Mouse (Mus musculus): ENCODE results near the gene Unc119b. TPM values are rescaled to one million over a fixed set of nuclear protein-coding genes. Genes with fewer than 3 reads are reported as not detected.
"Not testable (repeated sequence)": the region's sequence is repeated elsewhere in the genome, so short reads cannot be mapped to it uniquely, and the experiment has no call there.

Unc119b gene
- polyA plus RNA-seq, 1 experiment, result 27.4 TPM

GRCm38 (mm10) chr5:115139124-115139523 lies 4.3 kb upstream of the Unc119b start:
- no peak for DNase-seq (ENCODE audit: low spot score)

- DNase-seq (ENCODE audit: low spot score), result no peak
These were observed 1.3 kb downstream of the Unc119b start for GRCm38 (mm10) chr5:115133358-115134066.

DNA sequence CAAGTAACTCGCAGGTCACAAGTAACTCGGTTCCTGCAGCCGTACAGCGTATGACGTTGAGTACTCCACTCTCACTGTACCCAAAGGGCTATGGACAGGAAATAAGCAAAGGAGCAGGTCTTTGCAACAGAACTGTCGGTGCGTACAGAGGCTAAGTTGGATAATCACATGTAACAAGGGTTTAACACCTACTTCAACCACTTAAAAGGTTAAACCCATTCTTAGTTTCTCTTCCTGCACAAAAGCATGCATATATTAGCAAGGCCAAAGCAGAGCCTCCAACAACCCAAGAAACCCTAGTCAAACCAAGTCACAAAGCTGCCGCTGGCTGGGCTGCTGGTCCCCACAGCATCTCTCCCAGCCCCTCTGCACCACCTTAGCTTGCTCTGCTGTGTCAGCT lies 2.3 kb downstream of the Unc119b start:
- no peak for DNase-seq (ENCODE audit: low spot score)

DNA sequence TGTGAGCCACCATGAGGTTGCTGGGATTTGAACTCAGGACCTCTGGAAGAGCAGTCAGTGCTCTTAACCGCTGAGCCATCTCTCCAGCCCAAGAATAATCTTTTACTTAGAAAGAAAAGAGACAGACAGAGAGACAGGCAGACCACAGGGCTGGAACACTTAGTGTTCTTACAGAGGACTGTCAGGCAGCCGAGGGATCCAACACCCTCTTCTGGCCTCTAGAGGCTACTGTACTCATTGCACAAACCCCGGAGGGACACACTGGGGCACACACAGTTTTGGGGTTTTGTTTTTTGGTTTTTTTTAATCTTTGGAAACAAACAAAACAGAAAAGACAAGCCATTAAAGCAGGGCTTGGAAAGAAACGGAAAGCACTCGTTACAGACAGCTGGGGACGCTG lies 5.4 kb downstream of the Unc119b start:
- no peak for DNase-seq (ENCODE audit: low spot score)

- no peak for DNase-seq (ENCODE audit: low spot score)
These were observed 7.2 kb downstream of the Unc119b start for GRCm38 (mm10) chr5:115127421-115128179.

DNA sequence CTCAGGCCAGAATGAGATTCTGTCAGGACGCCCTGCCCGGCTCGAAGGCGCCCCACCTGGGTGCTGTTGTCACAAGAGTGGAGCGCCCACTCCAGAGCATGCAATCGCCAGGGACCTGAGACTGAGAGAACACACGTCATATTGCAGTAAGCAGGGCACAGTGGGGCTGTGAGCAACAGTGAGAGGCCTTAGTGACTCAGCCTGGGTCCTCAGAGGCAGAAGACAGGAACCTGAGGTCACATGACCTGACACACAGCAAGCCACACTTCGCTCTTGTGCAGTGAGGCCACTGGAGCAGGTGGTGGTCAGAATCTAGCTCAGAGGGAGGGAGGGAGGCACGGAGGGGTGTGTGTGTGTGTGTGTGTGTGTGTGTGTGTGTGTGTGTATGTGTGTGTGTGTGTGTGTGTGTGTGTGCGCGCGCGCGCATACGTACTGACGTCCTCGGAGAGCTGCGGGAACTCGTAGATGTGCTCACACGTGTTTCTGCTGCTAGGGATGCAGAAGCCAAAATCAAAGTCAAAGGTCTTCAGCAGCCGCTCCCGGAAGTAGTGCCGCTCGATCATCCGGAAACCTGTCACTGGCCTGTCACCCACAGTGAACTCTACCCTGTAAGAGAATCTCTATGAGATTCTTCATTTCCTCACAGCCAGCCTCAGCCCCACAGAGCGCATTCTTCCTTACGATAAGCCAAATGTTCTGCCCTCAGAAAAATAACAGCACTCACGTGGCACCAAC lies 8.0 kb downstream of the Unc119b start:
- no peak for DNase-seq (ENCODE audit: low spot score)

DNA sequence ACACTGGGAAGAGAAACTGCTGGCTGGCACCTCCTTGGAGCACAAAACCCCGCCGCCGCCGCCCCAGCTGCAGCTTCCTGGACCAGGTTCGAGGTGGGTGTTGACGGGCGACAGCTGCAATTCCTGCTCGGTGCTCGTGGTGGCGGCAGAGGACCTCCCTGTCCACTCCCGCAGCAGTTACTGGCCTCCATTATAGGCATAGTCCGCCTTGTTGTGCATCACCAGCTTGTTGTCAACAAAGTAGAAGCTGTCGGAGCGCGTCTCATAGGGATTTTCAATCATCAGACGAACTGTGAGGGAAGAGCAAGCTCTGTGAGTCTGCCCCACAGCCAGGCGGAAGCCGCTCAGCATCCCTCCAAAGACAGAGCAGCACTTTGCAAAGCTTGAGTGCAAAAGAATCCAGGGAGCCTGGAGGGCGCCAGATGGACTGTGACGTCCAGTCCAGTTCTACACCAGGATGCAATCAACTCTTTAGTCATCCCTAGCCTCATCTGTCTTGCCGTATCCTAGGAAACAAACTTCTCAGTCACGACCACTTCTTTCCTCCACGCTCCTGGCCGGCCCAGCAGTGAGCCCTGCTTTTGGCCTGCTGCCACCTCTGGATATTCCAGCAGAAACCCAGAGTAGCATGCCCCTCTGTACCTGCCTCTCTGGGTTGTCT lies 9.4 kb downstream of the Unc119b start:
- peak; percentile 62 for DNase-seq (ENCODE audit: low spot score)

- no peak for DNase-seq (ENCODE audit: low spot score)
These were observed 10.1 kb downstream of the Unc119b start for GRCm38 (mm10) chr5:115124690-115125089.

- DNase-seq (ENCODE audit: low spot score), result no peak
These were observed 13.8 kb downstream of the Unc119b start for GRCm38 (mm10) chr5:115120978-115121377.

- DNase-seq (ENCODE audit: low spot score), result peak; percentile 79
These were observed 15.7 kb downstream of the Unc119b start, which contains the start of gene Acads for GRCm38 (mm10) chr5:115118961-115119570. TSS of gene Acads (minus strand) at chr5:115119346.

DNA sequence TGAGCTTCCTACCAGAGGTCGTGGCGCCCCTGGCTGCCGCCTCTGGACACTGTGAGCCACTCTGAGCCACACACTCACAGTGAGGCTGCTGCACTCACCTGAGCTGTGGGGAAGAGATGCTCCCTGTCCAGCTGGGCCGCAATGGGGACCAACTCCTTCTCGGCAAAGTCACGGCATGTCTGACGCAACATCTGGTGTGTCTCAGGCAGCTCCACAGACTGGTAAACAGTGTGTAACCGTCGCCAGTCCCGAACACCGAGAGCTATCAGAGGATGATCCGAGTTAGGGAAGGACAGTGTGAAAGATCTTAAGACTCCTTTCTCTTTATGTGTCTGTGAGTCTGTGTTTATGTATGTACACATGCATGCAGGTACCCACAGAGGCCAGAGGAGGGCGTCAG lies 17.3 kb downstream of the Unc119b start:
- no peak for DNase-seq (ENCODE audit: low spot score)

GRCm38 (mm10) chr5:115116426-115116825 lies 18.3 kb downstream of the Unc119b start:
- DNase-seq (ENCODE audit: low spot score), result no peak

- no peak for DNase-seq (ENCODE audit: low spot score)
These were observed 20.3 kb downstream of the Unc119b start for GRCm38 (mm10) chr5:115114501-115114900.

- no peak for DNase-seq (ENCODE audit: low spot score)
These were observed 21.5 kb downstream of the Unc119b start for GRCm38 (mm10) chr5:115113244-115113643.

- DNase-seq (ENCODE audit: low spot score), result no peak
These were observed 23.6 kb downstream of the Unc119b start for GRCm38 (mm10) chr5:115111156-115111555.

- DNase-seq (ENCODE audit: low spot score), result not testable (repeated sequence)
These were observed 31.5 kb downstream of the Unc119b start for GRCm38 (mm10) chr5:115103253-115103652.

DNA sequence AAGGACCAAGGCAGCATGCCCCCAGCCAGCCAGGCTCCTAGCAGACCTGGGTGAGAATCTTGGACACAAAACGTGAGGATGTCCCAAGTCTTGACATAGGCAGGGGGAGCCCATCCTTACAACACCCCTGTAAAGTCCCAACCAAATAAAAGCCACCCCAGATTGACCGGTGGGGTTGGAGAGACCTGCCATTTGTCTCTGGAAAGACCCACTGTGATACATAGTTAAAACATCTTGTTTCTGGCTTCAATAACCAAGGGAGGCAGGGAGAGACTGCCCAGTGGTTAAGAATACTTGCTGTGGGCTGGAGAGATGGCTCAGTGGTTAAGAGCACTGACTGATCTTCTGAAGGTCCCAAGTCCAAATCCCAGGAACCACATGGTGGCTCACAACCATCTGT lies 32.5 kb downstream of the Unc119b start:
- no peak for DNase-seq (ENCODE audit: low spot score)

- no peak for DNase-seq (ENCODE audit: low spot score)
These were observed 34.3 kb downstream of the Unc119b start for GRCm38 (mm10) chr5:115100473-115100872.

GRCm38 (mm10) chr5:115099991-115100390 lies 34.8 kb downstream of the Unc119b start:
- no peak for DNase-seq (ENCODE audit: low spot score)

- DNase-seq (ENCODE audit: low spot score), result no peak
These were observed 35.2 kb downstream of the Unc119b start for GRCm38 (mm10) chr5:115099530-115099929.

GRCm38 (mm10) chr5:115098195-115098594 lies 36.6 kb downstream of the Unc119b start, which contains the start of gene Gm10401:
TSS of gene Gm10401 (minus strand) at chr5:115098295.
- DNase-seq (ENCODE audit: low spot score), result no peak

All from urinary bladder, adult 2 months (tissue).